Mouse (Mus musculus) ES-Bruce4 (cell line): ENCODE measurements at regions not wholly inside any gene's neighbourhood (a gene's known extent, or its start where the extent isn't known, plus 50 kb on each side); places are given as distances from the start of the nearest gene placed in this dataset.

Source experiments
- CTCF ChIP-seq: IDR thresholded peaks from one replicate; pipeline ENCODE4 v1.8.1; 2011; ENCODE audit warnings: low read depth, low read length
- POLR2A ChIP-seq: IDR thresholded peaks from one replicate; pipeline ENCODE4 v1.8.1; 2011; ENCODE audit warnings: low read length; ENCODE audit not compliant: insufficient read depth

GRCm38 (mm10) chr17:48624937-48625336 lies 170.2 kb downstream of the Unc5cl start:
- no peak for TF ChIP-seq POLR2A
- TF ChIP-seq CTCF = no peak
